Mouse (Mus musculus): ENCODE data around the gene Itsn1. TPM values are rescaled to one million over a fixed set of nuclear protein-coding genes. Genes with fewer than 3 reads are reported as not detected.

Itsn1 gene
- polyA plus RNA-seq, 1 experiment: 24.3 TPM

DNA sequence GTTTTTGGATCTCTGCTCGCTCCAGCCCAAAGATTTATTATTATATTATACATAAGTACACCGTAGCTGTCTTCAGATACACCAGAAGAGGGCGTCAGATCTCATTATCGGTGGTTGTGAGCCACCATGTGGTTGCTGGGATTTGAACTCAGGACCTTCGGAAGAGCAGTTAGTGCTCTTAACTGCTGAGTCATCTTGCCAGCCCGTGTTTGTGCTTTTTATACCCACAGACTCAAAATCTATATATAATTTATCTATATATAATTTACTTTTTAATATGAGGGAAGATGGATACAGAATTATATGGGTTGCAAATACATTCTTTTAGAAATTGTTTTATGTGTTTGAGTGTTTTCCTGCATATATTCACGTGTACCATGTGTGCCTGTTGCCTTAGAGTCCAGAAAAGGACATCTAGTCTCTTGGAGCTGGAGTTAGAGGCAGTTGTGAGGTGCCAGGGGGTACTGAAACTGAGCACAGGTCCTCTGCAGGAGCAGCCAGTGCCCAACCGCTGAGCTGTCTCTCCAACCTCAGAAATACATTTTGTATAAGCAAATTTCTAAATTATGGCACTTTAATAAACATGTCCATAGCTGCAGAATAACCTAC lies 203.1 kb downstream of the Itsn1 start:
- Histone ChIP-seq H3K79me3 (ENCODE audit: low read depth) (peaks cover 23% of the 10 kb centered on the region), H3K79me2 (ENCODE audit: control insufficient read depth, insufficient read depth) (peaks cover 32% of the 10 kb centered on the region), H3K4me3 (ENCODE audit: insufficient read depth, poor library complexity, severe bottlenecking) (peak overlapping the region; percentile 89), H3K36me3 (ENCODE audit: control insufficient read depth, insufficient read depth) (peaks cover 34% of the 10 kb centered on the region), H3K27me3 (ENCODE audit: control insufficient read depth, insufficient read depth, insufficient read length) (no peaks in the 10 kb centered on the region), H3ac (ENCODE audit: control insufficient read depth, insufficient read length, low read depth) (no peak overlapping the region)
- no peak for TF ChIP-seq CEBPB (IDR thresholded peaks at IDR 0.05; ENCODE audit: low read depth)
- no peak for TF ChIP-seq FOSL1 (IDR thresholded peaks at IDR 0.05; ENCODE audit: insufficient read depth, low read length, poor library complexity, severe bottlenecking)
- TF ChIP-seq USF1 (IDR thresholded peaks at IDR 0.05; ENCODE audit: low read depth): no peak

DNA sequence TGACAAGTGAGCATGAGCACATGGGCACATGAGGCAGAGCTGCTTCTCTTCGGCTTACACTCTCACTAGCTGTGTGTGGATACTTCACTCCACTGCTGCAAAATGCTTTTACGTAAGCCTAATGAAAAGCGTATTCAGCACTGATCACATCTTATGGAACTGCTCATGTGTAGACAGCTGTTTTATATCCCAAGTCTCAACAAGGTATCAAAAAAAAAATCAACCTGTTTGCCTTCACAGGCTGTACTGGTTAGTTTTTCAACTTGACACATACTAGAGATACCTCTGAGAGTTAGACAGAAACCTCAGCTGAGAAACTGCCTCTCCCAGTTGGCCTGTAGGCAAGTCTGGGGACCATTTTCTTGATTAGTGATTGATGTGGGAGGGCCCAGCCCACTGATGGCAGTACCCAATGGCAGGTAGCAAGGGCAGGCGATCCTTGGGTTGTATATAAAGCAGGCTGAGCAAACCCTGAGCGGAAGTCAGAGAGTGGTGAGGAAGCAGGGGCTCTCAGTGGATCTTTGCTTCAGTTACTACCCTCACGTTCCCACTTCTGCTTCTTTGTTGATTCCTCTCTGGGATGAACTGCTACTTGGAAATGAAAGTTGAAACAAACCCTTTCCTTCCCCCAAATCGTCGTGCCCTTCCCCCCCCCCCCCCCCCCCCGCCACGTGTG lies 203.9 kb downstream of the Itsn1 start:
- H3K36me3 ChIP-seq (ENCODE audit: control insufficient read depth, insufficient read depth): peaks cover 26% of the 10 kb centered on the region

DNA sequence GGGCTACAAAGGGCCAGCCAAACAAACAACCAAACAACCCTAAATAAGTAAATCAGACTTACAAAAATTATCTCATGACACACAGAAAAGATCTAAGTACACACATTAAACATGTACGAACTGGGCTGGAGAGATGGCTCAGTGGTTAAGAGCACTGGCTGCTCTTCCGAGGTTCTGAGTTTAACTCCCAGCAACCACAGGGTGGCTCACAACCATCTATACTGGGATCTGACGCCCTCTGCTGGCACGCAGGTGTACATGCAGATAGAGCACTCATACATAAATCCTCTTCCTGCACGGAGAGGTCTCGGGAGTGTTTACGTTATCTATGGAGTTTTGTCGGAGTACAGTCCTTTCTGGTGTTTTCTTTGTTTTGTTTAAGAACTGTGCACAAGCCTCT lies 206.0 kb downstream of the Itsn1 start:
- Histone ChIP-seq H3ac (ENCODE audit: control insufficient read depth, insufficient read length, low read depth) (no peak overlapping the region), H3K79me3 (ENCODE audit: low read depth) (peaks cover 11% of the 10 kb centered on the region), H3K79me2 (ENCODE audit: control insufficient read depth, insufficient read depth) (peaks cover 12% of the 10 kb centered on the region)

More for the DNA sequence above, 203.9 kb downstream of the Itsn1 start:
- peaks cover 21% of the 10 kb centered on the region for H3K79me3 ChIP-seq (ENCODE audit: low read depth)
- peaks cover 28% of the 10 kb centered on the region for H3K79me2 ChIP-seq (ENCODE audit: control insufficient read depth, insufficient read depth)
- no peak overlapping the region for H3K4me3 ChIP-seq (ENCODE audit: insufficient read depth, poor library complexity, severe bottlenecking)
- no peak for TF ChIP-seq CTCF (IDR thresholded peaks at IDR 0.05; ENCODE audit: control insufficient read depth, insufficient read depth, insufficient read length)
- no peak for TF ChIP-seq FOSL1 (IDR thresholded peaks at IDR 0.05; ENCODE audit: insufficient read depth, low read length, poor library complexity, severe bottlenecking)
- no peak for TF ChIP-seq CEBPB (IDR thresholded peaks at IDR 0.05; ENCODE audit: low read depth)
- TF ChIP-seq MYOD1 (IDR thresholded peaks at IDR 0.05; ENCODE audit: control insufficient read depth, insufficient read length, low read depth): no peak
- no peak overlapping the region for H3ac ChIP-seq (ENCODE audit: control insufficient read depth, insufficient read length, low read depth)
- H3K27me3 ChIP-seq (ENCODE audit: control insufficient read depth, insufficient read depth, insufficient read length): no peaks in the 10 kb centered on the region

DNA sequence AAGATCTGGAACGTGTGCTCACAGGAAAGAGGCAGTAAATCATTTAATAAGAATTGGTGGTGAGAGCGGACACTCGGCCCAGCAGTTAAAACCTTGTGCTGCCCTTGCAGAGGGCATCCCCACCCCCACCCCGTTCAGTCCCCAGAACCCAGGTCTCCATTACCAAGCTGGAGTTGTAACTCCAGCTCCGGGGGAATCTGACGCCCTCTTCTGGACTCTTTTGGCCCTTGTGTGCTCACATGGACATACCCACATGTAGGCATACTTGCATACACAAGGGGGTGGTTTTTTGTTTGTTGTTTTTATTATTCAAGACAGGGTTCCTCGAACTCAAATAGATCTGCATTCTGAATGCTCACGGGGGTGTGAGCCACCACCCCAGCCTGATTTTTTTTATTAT lies 206.6 kb downstream of the Itsn1 start:
- Histone ChIP-seq H3K36me3 (ENCODE audit: control insufficient read depth, insufficient read depth) (no peaks in the 10 kb centered on the region), H3K79me3 (ENCODE audit: low read depth) (peaks cover 5% of the 10 kb centered on the region), H3ac (ENCODE audit: control insufficient read depth, insufficient read length, low read depth) (no peak overlapping the region), H3K27me3 (ENCODE audit: control insufficient read depth, insufficient read depth, insufficient read length) (no peaks in the 10 kb centered on the region), H3K79me2 (ENCODE audit: control insufficient read depth, insufficient read depth) (peaks cover 6% of the 10 kb centered on the region), H3K4me3 (ENCODE audit: insufficient read depth, poor library complexity, severe bottlenecking) (no peak overlapping the region)
- TF ChIP-seq CTCF (IDR thresholded peaks at IDR 0.05; ENCODE audit: control insufficient read depth, insufficient read depth, insufficient read length): no peak
- TF ChIP-seq MAX (IDR thresholded peaks at IDR 0.05): no peak
- no peak for TF ChIP-seq CEBPB (IDR thresholded peaks at IDR 0.05; ENCODE audit: low read depth)
- no peak for TF ChIP-seq MYOG (IDR thresholded peaks at IDR 0.05; ENCODE audit: control insufficient read depth, extremely low read depth, insufficient read length)
- no peak for TF ChIP-seq MYOD1 (IDR thresholded peaks at IDR 0.05; ENCODE audit: control insufficient read depth, insufficient read length, low read depth)
- no peak for TF ChIP-seq USF1 (IDR thresholded peaks at IDR 0.05; ENCODE audit: low read depth)
- no peak for TF ChIP-seq FOSL1 (IDR thresholded peaks at IDR 0.05; ENCODE audit: insufficient read depth, low read length, poor library complexity, severe bottlenecking)

More for the DNA sequence above, 206.0 kb downstream of the Itsn1 start:
- H3K36me3 ChIP-seq (ENCODE audit: control insufficient read depth, insufficient read depth): peaks cover 5% of the 10 kb centered on the region
- H3K27me3 ChIP-seq (ENCODE audit: control insufficient read depth, insufficient read depth, insufficient read length): no peaks in the 10 kb centered on the region
- no peak overlapping the region for H3K4me3 ChIP-seq (ENCODE audit: insufficient read depth, poor library complexity, severe bottlenecking)
- TF ChIP-seq CTCF (IDR thresholded peaks at IDR 0.05; ENCODE audit: control insufficient read depth, insufficient read depth, insufficient read length) (peak; percentile 44), MYOD1 (IDR thresholded peaks at IDR 0.05; ENCODE audit: control insufficient read depth, insufficient read length, low read depth) (no peak), CEBPB (IDR thresholded peaks at IDR 0.05; ENCODE audit: low read depth) (no peak)

DNA sequence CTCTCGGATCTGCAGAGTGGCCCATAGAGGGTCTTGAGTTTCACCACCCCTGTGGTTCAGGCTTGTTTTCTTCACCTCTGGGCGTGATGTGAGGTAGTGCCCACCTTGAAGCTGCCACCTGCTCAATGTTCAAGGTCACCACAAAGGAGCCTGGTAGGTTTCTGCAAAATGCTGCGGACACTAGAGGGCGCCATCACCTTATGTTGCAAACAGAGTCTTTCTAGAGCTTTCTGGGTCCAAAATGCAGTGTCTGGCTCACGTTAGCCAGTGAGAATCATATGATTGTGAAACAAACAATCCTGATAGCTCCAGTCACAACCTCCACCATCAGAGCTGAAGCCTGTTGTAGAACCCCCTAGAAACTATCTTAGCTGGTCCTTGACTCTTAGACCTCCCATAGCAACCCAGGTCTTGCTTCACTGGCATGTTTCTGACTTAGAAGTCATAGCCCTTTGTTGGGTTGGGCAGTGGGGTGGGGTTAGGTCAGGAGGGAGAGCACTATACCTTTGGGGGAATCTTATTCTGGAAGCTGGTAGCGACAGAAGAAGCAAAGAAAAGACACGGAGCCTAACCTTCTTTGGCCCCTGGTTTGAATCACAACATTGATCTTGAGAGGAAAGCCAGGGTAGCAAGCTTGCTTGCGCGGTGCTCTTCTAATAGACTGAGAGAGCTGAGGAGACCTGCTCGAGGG lies 207.4 kb downstream of the Itsn1 start:
- no peaks in the 10 kb centered on the region for H3K27me3 ChIP-seq (ENCODE audit: control insufficient read depth, insufficient read depth, insufficient read length)
- peak; percentile 56 for TF ChIP-seq CTCF (IDR thresholded peaks at IDR 0.05; ENCODE audit: control insufficient read depth, insufficient read depth, insufficient read length)
- TF ChIP-seq MYOD1 (IDR thresholded peaks at IDR 0.05; ENCODE audit: control insufficient read depth, insufficient read length, low read depth): peak; percentile 3
- TF ChIP-seq FOSL1 (IDR thresholded peaks at IDR 0.05; ENCODE audit: insufficient read depth, low read length, poor library complexity, severe bottlenecking): no peak
- no peak for TF ChIP-seq USF1 (IDR thresholded peaks at IDR 0.05; ENCODE audit: low read depth)
- peak; percentile 32 for TF ChIP-seq CEBPB (IDR thresholded peaks at IDR 0.05; ENCODE audit: low read depth)
- no peak for TF ChIP-seq MYOG (IDR thresholded peaks at IDR 0.05; ENCODE audit: control insufficient read depth, extremely low read depth, insufficient read length)
- TF ChIP-seq MAX (IDR thresholded peaks at IDR 0.05): peak; percentile 26
- no peaks in the 10 kb centered on the region for H3K79me2 ChIP-seq (ENCODE audit: control insufficient read depth, insufficient read depth)
- H3K36me3 ChIP-seq (ENCODE audit: control insufficient read depth, insufficient read depth): no peaks in the 10 kb centered on the region
- no peaks in the 10 kb centered on the region for H3K79me3 ChIP-seq (ENCODE audit: low read depth)
- no peak overlapping the region for H3K4me3 ChIP-seq (ENCODE audit: insufficient read depth, poor library complexity, severe bottlenecking)
- no peak overlapping the region for H3ac ChIP-seq (ENCODE audit: control insufficient read depth, insufficient read length, low read depth)
